Mouse (Mus musculus) intestine, embryonic 14.5 days (tissue): ENCODE results near the gene Fyb2. TPM values are rescaled to one million over a fixed set of nuclear protein-coding genes. Genes with fewer than 3 reads are reported as not detected.
"Not testable (repeated sequence)": the region's sequence is repeated elsewhere in the genome, so short reads cannot be mapped to it uniquely, and the experiment has no call there.

Experiments
- ATAC-seq: fragments of 200-750 bp; cut with Nextera tagmentation; replicated peaks from 2 replicates; pipeline ENCODE4 v1.8.0; 2017; ENCODE audit warnings: low read depth, moderate number of reproducible peaks, moderate TSS enrichment, moderate library complexity; ENCODE audit not compliant: low FRiP score, low TSS enrichment
- DNase-seq: peaks from one replicate; pipeline ENCODE4 v3.0.0-alpha.2; 2018; ENCODE audit warnings: low spot score
- H3K27ac ChIP-seq: fragments of 300-500 bp; sonication (generic); 2 replicates; pipeline ENCODE4 v1.5.1; 2014; ENCODE audit warnings: low read depth, mild to moderate bottlenecking, control low read depth
- H3K27me3 ChIP-seq: fragments of 300-500 bp; sonication (generic); replicated peaks from 2 replicates; pipeline ENCODE4 v1.6.1; 2014; ENCODE audit warnings: low read length, control low read depth; ENCODE audit not compliant: control insufficient read depth, insufficient read depth
- H3K36me3 ChIP-seq: fragments of 300-500 bp; sonication (generic); 2 replicates; pipeline ENCODE4 v1.6.1; 2014; ENCODE audit warnings: low read length, control low read depth; ENCODE audit not compliant: control insufficient read depth, insufficient read depth
- H3K4me1 ChIP-seq: fragments of 300-500 bp; sonication (generic); replicated peaks from 2 replicates; pipeline ENCODE4 v1.6.1; 2014; ENCODE audit warnings: low read length, control low read depth, mixed read lengths; ENCODE audit not compliant: control insufficient read depth, insufficient read depth
- H3K4me2 ChIP-seq: fragments of 300-500 bp; sonication (generic); 2 replicates; pipeline ENCODE4 v1.6.1; 2014; ENCODE audit warnings: low read length
- H3K4me3 ChIP-seq: fragments of 300-500 bp; sonication (generic); 2 replicates; pipeline ENCODE4 v1.5.1; 2014; ENCODE audit warnings: low read depth, low read length, control low read depth, mixed read lengths
- H3K9ac ChIP-seq: fragments of 300-500 bp; sonication (generic); 2 replicates; pipeline ENCODE4 v1.6.1; 2014; ENCODE audit warnings: mild to moderate bottlenecking, low read length
- H3K9me3 ChIP-seq: fragments of 300-500 bp; sonication (generic); 2 replicates; pipeline ENCODE4 v1.6.1; 2016; ENCODE audit warnings: low read length, control low read depth; ENCODE audit not compliant: control insufficient read depth
- WGBS: fragments of 180-500 bp; shearing (Covaris S2); extraction: QIAGEN DNeasy Blood & Tissue Kit; methylation state at CpG from one replicate; pipeline ENCODE4 v1.1.7; 2014; 5-methylcytosine and 5-hydroxymethylcytosine counted together
- polyA plus RNA-seq: library from polyadenylated mRNA; unstranded; fragments of >200 nt; fragmentation: Nextera tagmentation; extraction: Ambion mirVana; gene quantifications from 2 replicates; pipeline ENCODE4 v1.2.1, GENCODE M21; 2014

Gene Fyb2
- polyA plus RNA-seq, 1 experiment from 2014 or later = not detected

DNA sequence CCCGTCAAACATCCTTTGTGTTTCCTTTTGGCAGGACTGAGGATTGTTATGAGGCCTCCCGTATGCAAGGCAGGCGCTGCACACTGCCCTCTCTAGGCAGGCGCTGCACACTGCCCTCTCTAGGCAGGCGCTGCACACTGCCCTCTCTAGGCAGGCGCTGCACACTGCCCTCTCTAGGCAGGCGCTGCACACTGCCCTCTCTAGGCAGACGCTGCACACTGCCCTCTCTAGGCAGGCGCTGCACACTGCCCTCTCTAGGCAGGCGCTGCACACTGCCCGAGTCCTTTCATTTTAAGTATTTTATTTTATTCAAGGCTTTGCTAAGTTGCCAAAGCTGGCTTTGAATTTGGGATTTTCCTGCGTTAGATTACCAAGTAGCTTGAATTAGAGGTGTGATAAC lies 91.4 kb downstream of the Fyb2 start:
- H3K4me2 ChIP-seq, H3K27ac ChIP-seq, H3K4me3 ChIP-seq, DNase-seq, H3K36me3 ChIP-seq, H3K27me3 ChIP-seq, H3K9ac ChIP-seq, H3K4me1 ChIP-seq, ATAC-seq, H3K9me3 ChIP-seq: not testable (repeated sequence)
- 84% methylated on average over 12 of the region's 12 CpGs for WGBS

- WGBS = 86% methylated on average over 4 of the region's 4 CpGs
- Histone ChIP-seq H3K9ac (no peak overlapping the region), H3K27me3 (no peaks in the 10 kb centered on the region), H3K4me2 (no peak overlapping the region), H3K36me3 (no peaks in the 10 kb centered on the region), H3K27ac (no peak overlapping the region), H3K4me3 (no peak overlapping the region), H3K9me3 (no peaks in the 10 kb centered on the region), H3K4me1 (no peaks in the 10 kb centered on the region)
- ATAC-seq = no peak
- DNase-seq = no peak
These were observed 94.2 kb downstream of the Fyb2 start for GRCm38 (mm10) chr4:105007360-105008018.

- Histone ChIP-seq H3K36me3 (no peaks in the 10 kb centered on the region), H3K27ac (no peak overlapping the region), H3K4me2 (no peak overlapping the region), H3K4me3 (no peak overlapping the region), H3K9ac (no peak overlapping the region), H3K4me1 (no peaks in the 10 kb centered on the region), H3K9me3 (no peaks in the 10 kb centered on the region), H3K27me3 (no peaks in the 10 kb centered on the region)
- ATAC-seq (no peak), DNase-seq (no peak)
- 90% methylated on average over 7 of the region's 7 CpGs for WGBS
These were observed 100.5 kb downstream of the Fyb2 start for GRCm38 (mm10) chr4:105013718-105014117.

- Histone ChIP-seq H3K9me3 (no peaks in the 10 kb centered on the region), H3K27me3 (no peaks in the 10 kb centered on the region), H3K4me1 (no peaks in the 10 kb centered on the region), H3K27ac (no peak overlapping the region), H3K36me3 (no peaks in the 10 kb centered on the region), H3K4me3 (no peak overlapping the region), H3K9ac (no peak overlapping the region), H3K4me2 (no peak overlapping the region)
- 70% methylated on average over 6 of the region's 6 CpGs for WGBS
- ATAC-seq (no peak), DNase-seq (no peak)
These were observed 102.2 kb downstream of the Fyb2 start for GRCm38 (mm10) chr4:105015496-105015895.

DNA sequence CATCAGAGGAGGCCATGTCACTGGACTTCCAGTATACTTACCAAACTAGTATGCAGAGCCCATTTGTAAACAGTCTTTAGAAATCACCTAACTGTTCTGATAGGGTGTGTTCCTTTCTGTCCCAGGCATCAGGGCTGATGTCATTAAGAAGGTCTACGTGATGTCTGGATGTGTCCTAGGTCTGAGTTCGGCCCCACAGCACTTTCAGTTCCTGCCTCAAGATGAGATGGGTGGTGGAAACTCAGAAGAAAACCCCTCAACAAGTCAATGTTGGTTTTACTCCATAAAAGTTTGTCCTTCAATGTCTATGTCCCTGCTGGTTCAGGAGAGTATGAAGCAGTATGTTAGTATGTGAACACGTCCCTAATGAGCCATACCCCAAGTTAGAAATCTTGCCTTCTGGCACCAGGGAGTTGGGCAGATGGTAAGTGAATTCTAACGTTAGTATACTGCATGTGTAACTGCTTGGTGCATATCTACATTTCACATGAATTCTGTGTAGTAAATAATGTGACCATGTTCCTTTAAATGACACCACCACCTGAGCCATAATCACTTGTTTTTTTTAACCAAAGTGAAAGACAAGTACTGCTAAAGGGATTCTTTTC lies 102.9 kb downstream of the Fyb2 start:
- ATAC-seq (no peak), DNase-seq (no peak)
- no peaks in the 10 kb centered on the region for H3K4me1 ChIP-seq
- H3K4me3 ChIP-seq = no peak overlapping the region
- H3K4me2 ChIP-seq = no peak overlapping the region
- no peak overlapping the region for H3K9ac ChIP-seq
- H3K27ac ChIP-seq = no peak overlapping the region
- no peaks in the 10 kb centered on the region for H3K9me3 ChIP-seq
- 87% methylated on average over 4 of the region's 4 CpGs for WGBS
- H3K36me3 ChIP-seq = no peaks in the 10 kb centered on the region
- no peaks in the 10 kb centered on the region for H3K27me3 ChIP-seq

DNA sequence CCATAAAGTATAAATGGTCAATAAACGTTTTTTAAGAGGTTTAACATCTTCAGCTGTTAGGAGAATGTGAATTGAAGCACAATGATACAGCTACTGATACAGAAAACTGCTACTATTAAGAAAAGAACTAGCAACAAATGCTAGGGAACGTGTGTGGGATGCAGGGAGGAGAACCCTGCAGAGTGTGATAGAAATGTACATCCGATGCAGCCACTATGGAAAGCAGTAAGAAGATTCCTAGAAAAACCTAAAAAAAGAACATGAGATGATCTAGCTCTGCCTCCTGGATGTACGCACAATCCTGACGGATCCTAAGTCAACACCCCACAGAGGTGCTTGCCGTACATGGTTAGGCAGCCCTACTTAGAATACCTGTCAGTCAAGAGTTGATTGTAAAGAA lies 114.0 kb downstream of the Fyb2 start:
- no peak for ATAC-seq
- Histone ChIP-seq H3K9ac (no peak overlapping the region), H3K36me3 (no peaks in the 10 kb centered on the region), H3K4me2 (no peak overlapping the region), H3K4me3 (no peak overlapping the region), H3K9me3 (no peaks in the 10 kb centered on the region), H3K4me1 (no peaks in the 10 kb centered on the region), H3K27ac (no peak overlapping the region), H3K27me3 (no peaks in the 10 kb centered on the region)
- 75% methylated on average over 6 of the region's 6 CpGs for WGBS
- no peak for DNase-seq

- Histone ChIP-seq H3K9me3 (no peaks in the 10 kb centered on the region), H3K9ac (no peak overlapping the region), H3K4me3 (no peak overlapping the region), H3K27ac (no peak overlapping the region), H3K27me3 (no peaks in the 10 kb centered on the region), H3K4me1 (no peaks in the 10 kb centered on the region), H3K4me2 (no peak overlapping the region), H3K36me3 (no peaks in the 10 kb centered on the region)
- ATAC-seq (no peak), DNase-seq (no peak)
- WGBS = 54% methylated on average over 8 of the region's 8 CpGs
These were observed 117.8 kb downstream of the Fyb2 start for GRCm38 (mm10) chr4:105031104-105031503.

DNA sequence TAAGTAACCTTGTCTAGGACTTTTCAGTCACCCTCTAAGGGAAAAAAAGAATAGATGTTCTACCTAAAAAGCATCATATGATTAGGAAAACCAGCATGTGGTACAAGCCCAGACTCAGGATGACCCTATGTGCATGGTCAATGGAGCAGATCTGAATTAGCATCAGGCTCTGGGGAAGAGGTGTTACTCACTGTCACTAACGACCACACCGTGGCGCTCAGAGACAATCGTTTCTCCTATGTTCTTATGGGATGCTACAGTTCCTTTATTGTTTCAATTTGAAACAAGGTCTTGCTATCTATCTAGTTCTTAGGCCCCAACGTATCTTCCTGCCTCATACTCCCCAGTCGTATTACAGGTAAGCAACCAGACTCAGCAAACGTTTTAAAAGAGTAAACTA lies 119.9 kb downstream of the Fyb2 start:
- Histone ChIP-seq H3K9ac (no peak overlapping the region), H3K27ac (no peak overlapping the region), H3K4me3 (no peak overlapping the region), H3K27me3 (no peaks in the 10 kb centered on the region), H3K4me1 (no peaks in the 10 kb centered on the region), H3K36me3 (no peaks in the 10 kb centered on the region), H3K4me2 (no peak overlapping the region), H3K9me3 (no peaks in the 10 kb centered on the region)
- DNase-seq (no peak), ATAC-seq (no peak)
- WGBS = 60% methylated on average over 7 of the region's 7 CpGs

GRCm38 (mm10) chr4:105034259-105034658 lies 121.0 kb downstream of the Fyb2 start:
- no peaks in the 10 kb centered on the region for H3K9me3 ChIP-seq
- no peak overlapping the region for H3K9ac ChIP-seq
- DNase-seq (no peak), ATAC-seq (no peak)
- H3K27ac ChIP-seq = no peak overlapping the region
- H3K27me3 ChIP-seq = no peaks in the 10 kb centered on the region
- no peak overlapping the region for H3K4me3 ChIP-seq
- no peak overlapping the region for H3K4me2 ChIP-seq
- H3K36me3 ChIP-seq = no peaks in the 10 kb centered on the region
- H3K4me1 ChIP-seq = no peaks in the 10 kb centered on the region
